9 mouse cellular contexts compared by ENCODE assay signal in the genomic region with DNA sequence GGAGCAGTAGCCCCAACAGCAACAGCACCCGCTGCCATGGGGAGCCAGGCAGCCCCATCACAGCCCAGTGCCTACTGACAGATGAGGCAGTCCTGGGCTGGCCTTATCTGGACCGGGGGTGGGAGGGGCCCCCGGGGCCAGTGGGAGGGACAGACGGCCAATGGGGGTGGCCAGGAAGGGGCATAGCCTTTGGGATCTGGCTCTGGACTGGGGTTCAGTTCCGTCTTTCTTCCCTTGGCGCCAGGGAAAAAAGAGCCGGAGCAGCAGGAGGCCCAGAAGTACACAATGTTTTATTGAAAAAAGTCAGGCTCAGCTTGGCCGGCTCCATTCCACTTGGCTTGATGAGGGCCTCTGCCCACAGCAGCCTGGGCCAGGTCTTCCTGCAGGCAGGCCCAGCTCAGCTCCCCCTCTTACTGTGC. TPM values are rescaled to one million over a fixed set of nuclear protein-coding genes. Genes with fewer than 3 reads are reported as not detected.
DNase-seq lines count a peak whose midpoint lies in the region; ATAC-seq and TF ChIP-seq lines count a peak whose summit lies in the region.
"Had no signal": no experiment of that assay in that cellular context is flagged by ENCODE, and none has a peak within 500 bp of the region (broad histone marks: within the 10 kb centered on the region; RNA-seq: fewer than 3 reads in every experiment).

A gene (minus strand): TSS at position 62 of the 419 bp plus-strand sequence.

- no peaks in the 10 kb centered on the region for H3K79me2 ChIP-seq in heart, adult 2 months (replicated peaks; ENCODE audit: control insufficient read depth, insufficient read depth, low read length)
- H3K79me2 ChIP-seq in liver, adult 2 months (ENCODE audit: control insufficient read depth, insufficient read depth, low read length) = peaks cover 8% of the 10 kb centered on the region; the same call in 1 of the 2 replicates

- WGBS in heart, embryonic 12.5 days = 75% methylated on average over 7 of the region's 8 CpGs
- 62% methylated on average over 8 of the region's 8 CpGs for WGBS in heart, adult 2 months
- WGBS in hindbrain, postnatal 0 days = 28% methylated on average over 7 of the region's 8 CpGs
- WGBS in liver, adult 2 months = 22% methylated on average over 8 of the region's 8 CpGs

- TF ChIP-seq EP300 in heart, adult 2 months (IDR thresholded peaks at IDR 0.05; ENCODE audit: insufficient read depth, low read depth, low read length) = no peak

- no peak within 1 kb of the TSS for H3K27ac ChIP-seq in heart, embryonic 12.5 days (ENCODE audit: poor library complexity, severe bottlenecking)
- H3K27ac ChIP-seq in heart, adult 2 months = no peak within 1 kb of the TSS
- H3K27ac ChIP-seq in hindbrain, postnatal 0 days = peak within 1 kb of the TSS; percentile 73
- H3K27ac ChIP-seq in liver, adult 2 months (replicated peaks; ENCODE audit: insufficient read depth, low read depth, low read length) = peak within 1 kb of the TSS; percentile 89

- H3K9ac ChIP-seq in heart, embryonic 12.5 days = 0 out of 2 replicates have a peak within 1 kb of the TSS, but pooled peaks have one; percentile 6
- H3K9ac ChIP-seq in heart, adult 2 months (ENCODE audit: low read depth, low read length) = no peak within 1 kb of the TSS
- H3K9ac ChIP-seq in hindbrain, postnatal 0 days (replicated peaks; ENCODE audit: low read length) = no peak within 1 kb of the TSS
- H3K9ac ChIP-seq in liver, adult 2 months (ENCODE audit: low read depth, low read length) = peak within 1 kb of the TSS; percentile 80

- peak; percentile 43 for DNase-seq in adrenal gland, postnatal 10 days
- DNase-seq in adrenal gland, postnatal 4 days (ENCODE audit: low spot score in 2 of 2) = no peak
- DNase-seq in heart, adult 2 months = no peak
- peak; percentile 73 for DNase-seq in hindbrain, postnatal 0 days (ENCODE audit: low spot score)
- DNase-seq in liver, adult 2 months (ENCODE audit: extremely low read depth, low read depth, low spot score) = peak; percentile 92
- no peak for DNase-seq in heart, postnatal 25 days (ENCODE audit: low spot score)
- no peak for DNase-seq in lung, postnatal 25 days (ENCODE audit: low spot score)

- no peak for TF ChIP-seq POLR2A in heart, adult 2 months (IDR thresholded peaks at IDR 0.05; ENCODE audit: insufficient read depth, low read depth, low read length)
- TF ChIP-seq POLR2A in liver, adult 2 months (IDR thresholded peaks at IDR 0.05; ENCODE audit: extremely low read depth, insufficient read depth, low read length) = peak; percentile 99

- no peak for ATAC-seq in heart, embryonic 12.5 days (ENCODE audit: insufficient number of reproducible peaks, low FRiP score)
- peak; percentile 88 for ATAC-seq in hindbrain, postnatal 0 days
- ATAC-seq: Patski had no signal

- intact Hi-C loops in heart, adult 2 months (cut with DNase I) = no loop called here
- intact Hi-C loops in heart, postnatal 25 days (cut with DNase I) = no loop called here

- H3K4me2 ChIP-seq in heart, embryonic 12.5 days = no peak within 1 kb of the TSS
- H3K4me2 ChIP-seq in hindbrain, postnatal 0 days (ENCODE audit: low read depth, low read length) = no peak within 1 kb of the TSS

- peaks cover 88% of the 10 kb centered on the region for H3K36me3 ChIP-seq in heart, embryonic 12.5 days
- H3K36me3 ChIP-seq in heart, adult 2 months (ENCODE audit: control insufficient read depth, insufficient read depth, low read length) = no peaks in the 10 kb centered on the region
- H3K36me3 ChIP-seq in hindbrain, postnatal 0 days (ENCODE audit: insufficient read depth, low read length) = no peaks in the 10 kb centered on the region; the same call in 1 of the 2 replicates
- peaks cover 6% of the 10 kb centered on the region; the same call in 1 of the 2 replicates for H3K36me3 ChIP-seq in liver, adult 2 months (ENCODE audit: control insufficient read depth, insufficient read depth, low read length)

- no peak for TF ChIP-seq CTCF in heart, adult 2 months (IDR thresholded peaks at IDR 0.05)
- TF ChIP-seq CTCF in hindbrain, postnatal 0 days (IDR thresholded peaks at IDR 0.05; ENCODE audit: low read depth) = no peak
- no peak for TF ChIP-seq CTCF in liver, adult 2 months (IDR thresholded peaks at IDR 0.05; ENCODE audit: low read depth, low read length)

- H3K4me1 ChIP-seq in heart, embryonic 12.5 days (replicated peaks) = peaks cover 5% of the 10 kb centered on the region
- peaks cover under 1% of the 10 kb centered on the region for H3K4me1 ChIP-seq in heart, adult 2 months (ENCODE audit: control insufficient read depth, insufficient read depth, low read length)
- no peaks in the 10 kb centered on the region for H3K4me1 ChIP-seq in hindbrain, postnatal 0 days (ENCODE audit: insufficient read depth, low read length)
- H3K4me1 ChIP-seq in liver, adult 2 months (ENCODE audit: control insufficient read depth, insufficient read depth, low read length) = peaks cover 10% of the 10 kb centered on the region

- H3K9me3 ChIP-seq in heart, embryonic 12.5 days (replicated peaks) = no peaks in the 10 kb centered on the region
- no peaks in the 10 kb centered on the region for H3K9me3 ChIP-seq in hindbrain, postnatal 0 days (ENCODE audit: low read length)

- H3K27me3 ChIP-seq in heart, embryonic 12.5 days (replicated peaks) = no peaks in the 10 kb centered on the region
- H3K27me3 ChIP-seq in heart, adult 2 months (ENCODE audit: control insufficient read depth, insufficient read depth, low read length) = no peaks in the 10 kb centered on the region
- H3K27me3 ChIP-seq in hindbrain, postnatal 0 days (ENCODE audit: insufficient read depth, low read length) = no peaks in the 10 kb centered on the region
- H3K27me3 ChIP-seq in liver, adult 2 months (ENCODE audit: control insufficient read depth, insufficient read depth, low read length) = no peaks in the 10 kb centered on the region
- H3K27me3 ChIP-seq: Patski had no signal

- no peak within 1 kb of the TSS for H3K4me3 ChIP-seq in heart, embryonic 12.5 days
- no peak within 1 kb of the TSS for H3K4me3 ChIP-seq in heart, adult 2 months
- H3K4me3 ChIP-seq in hindbrain, postnatal 0 days (ENCODE audit: low read length) = no peak within 1 kb of the TSS
- H3K4me3 ChIP-seq in liver, adult 2 months (ENCODE audit: insufficient read depth, low read depth, low read length) = peak within 1 kb of the TSS; percentile 64

RNA-seq across cellular contexts. Expression of the gene that starts here (rescaled TPM):
- 10 to 100 TPM; 39.2 to 89.9 TPM for total RNA-seq in adrenal gland, postnatal 10 days (2021)
- total RNA-seq in adrenal gland, postnatal 4 days (2021) = 10 to 100 TPM in 1 of 2 experiments, 1 to 10 TPM in 1; 2.1 to 33.5 TPM
- polyA plus RNA-seq in heart, embryonic 12.5 days (2016; fragmentation: Nextera tagmentation; extraction: Ambion mirVana) = 2.0 and 2.3 TPM in 2 replicates
- under 1 TPM; 0.70 to 0.84 TPM for total RNA-seq in heart, adult 2 months (2021)
- 3.9 and 4.1 TPM in 2 replicates for polyA plus RNA-seq in heart, adult 2 months (2012; rRNA removed)
- total RNA-seq in hindbrain, postnatal 0 days (2014; rRNA removed) = 24.7 and 26.5 TPM in 2 replicates
- 13.0 and 16.8 TPM in 2 replicates for polyA plus RNA-seq in hindbrain, postnatal 0 days (2015; fragmentation: Nextera tagmentation; extraction: Ambion mirVana)
- total RNA-seq in liver, adult 2 months (2014; rRNA removed) = 215 and 324 TPM in 2 replicates
- 919 and 969 TPM in 2 replicates for polyA plus RNA-seq in liver, adult 2 months (2012; rRNA removed)
- 1 to 10 TPM in 1 of 2 experiments, under 1 TPM in 1; 0.75 to 1.3 TPM for total RNA-seq in heart, postnatal 25 days (2021)

Comparison
In these comparisons a context has a peak if more than half of its experiments do, and no peak if none do; other contexts are left out.
1. RNA of the gene that starts here (polyA plus RNA-seq): 919 to 969 TPM in liver, adult 2 months; 13.0 to 16.8 TPM in hindbrain, postnatal 0 days, 3.9 to 4.1 TPM in heart, adult 2 months and 2.0 to 2.3 TPM in heart, embryonic 12.5 days; every median in the first group is over 10 times any median in the second.
2. DNase-seq: peak in adrenal gland, postnatal 10 days (single experiment), hindbrain, postnatal 0 days (single experiment) and liver, adult 2 months (single experiment); none in adrenal gland, postnatal 4 days (0 of 2), heart, adult 2 months (0 of 2), heart, postnatal 25 days (single experiment) and lung, postnatal 25 days (single experiment).
3. H3K9ac ChIP-seq: peak in heart, embryonic 12.5 days (single experiment) and liver, adult 2 months (single experiment); none in heart, adult 2 months (single experiment) and hindbrain, postnatal 0 days (single experiment).
4. H3K27ac ChIP-seq: peak in hindbrain, postnatal 0 days (single experiment) and liver, adult 2 months (single experiment); none in heart, embryonic 12.5 days (single experiment) and heart, adult 2 months (single experiment).